Mouse (Mus musculus): ENCODE data around the gene Olfr987.
"Not testable (repeated sequence)": the region's sequence is repeated elsewhere in the genome, so short reads cannot be mapped to it uniquely, and the experiment has no call there.

The Olfr987 gene

GRCm38 (mm10) chr2:85339215-85339614 lies at the start of gene Olfr987:
TSS of gene Olfr987 (minus strand) at chr2:85339315.
- not testable (repeated sequence) for DNase-seq

- not testable (repeated sequence) for DNase-seq
Observed at GRCm38 (mm10) chr2:85363127-85363526, 24.0 kb upstream of the Olfr987 start, which contains the start of gene Olfr988. TSS of gene Olfr988 (minus strand) at chr2:85363227.

- no peak for DNase-seq
Observed at GRCm38 (mm10) chr2:85339972-85340371, 857 bp upstream of the Olfr987 start.

- DNase-seq = peak; percentile 14
Observed at GRCm38 (mm10) chr2:85319106-85319505, 20.0 kb downstream of the Olfr987 start.

GRCm38 (mm10) chr2:85285406-85285805 lies 53.7 kb downstream of the Olfr987 start:
- DNase-seq = peak; percentile 11

GRCm38 (mm10) chr2:85284626-85285025 lies 54.5 kb downstream of the Olfr987 start:
- DNase-seq = peak; percentile 90

- DNase-seq = no peak
Observed at GRCm38 (mm10) chr2:85283631-85284466, 55.3 kb downstream of the Olfr987 start.

GRCm38 (mm10) chr2:85281023-85281422 lies 58.1 kb downstream of the Olfr987 start:
- DNase-seq = no peak
